Mouse (Mus musculus) neural tube, embryonic 13.5 days (tissue): ENCODE data around the gene Snca. TPM values are rescaled to one million over a fixed set of nuclear protein-coding genes. Genes with fewer than 3 reads are reported as not detected.
"Not testable (repeated sequence)": the region's sequence is repeated elsewhere in the genome, so short reads cannot be mapped to it uniquely, and the experiment has no call there.

ENCODE experiments used
- ATAC-seq: fragments of 200-750 bp; cut with Nextera tagmentation; 2 replicates; pipeline ENCODE4 v1.8.0; 2017; ENCODE audit warnings: low read depth, mild to moderate bottlenecking, moderate TSS enrichment, moderate library complexity
- H3K27ac ChIP-seq: fragments of 300-500 bp; sonication (generic); replicated peaks from 2 replicates; pipeline ENCODE4 v1.5.1; 2015; ENCODE audit warnings: moderate library complexity, mild to moderate bottlenecking, inconsistent platforms
- H3K27me3 ChIP-seq: fragments of 300-500 bp; sonication (generic); 2 replicates; pipeline ENCODE4 v1.6.1; 2015; ENCODE audit warnings: mild to moderate bottlenecking, inconsistent platforms
- H3K36me3 ChIP-seq: fragments of 300-500 bp; sonication (generic); 2 replicates; pipeline ENCODE4 v1.6.1; 2015; ENCODE audit warnings: mild to moderate bottlenecking, inconsistent platforms
- H3K4me1 ChIP-seq: fragments of 300-500 bp; sonication (generic); replicated peaks from 2 replicates; pipeline ENCODE4 v1.6.1; 2015; ENCODE audit warnings: inconsistent platforms
- H3K4me2 ChIP-seq: fragments of 300-500 bp; sonication (generic); 2 replicates; pipeline ENCODE4 v1.6.1; 2015; ENCODE audit warnings: inconsistent platforms, mild to moderate bottlenecking, moderate library complexity
- H3K4me3 ChIP-seq: fragments of 300-500 bp; sonication (generic); 2 replicates; pipeline ENCODE4 v1.5.1; 2015; ENCODE audit warnings: mild to moderate bottlenecking, inconsistent platforms
- H3K9ac ChIP-seq: fragments of 300-500 bp; sonication (generic); 2 replicates; pipeline ENCODE4 v1.6.1; 2015; ENCODE audit warnings: moderate library complexity, mild to moderate bottlenecking, inconsistent platforms
- H3K9me3 ChIP-seq: fragments of 300-500 bp; sonication (generic); 2 replicates; pipeline ENCODE4 v1.6.1; 2016; ENCODE audit warnings: inconsistent platforms
- WGBS: fragments of 180-500 bp; shearing (Covaris S2); methylation state at CpG from one replicate; pipeline ENCODE4 v1.1.7; 2015; 5-methylcytosine and 5-hydroxymethylcytosine counted together
- polyA plus RNA-seq: library from polyadenylated mRNA; unstranded; fragments of >200 nt; fragmentation: Nextera tagmentation; extraction: Ambion mirVana; gene quantifications from 2 replicates; pipeline ENCODE4 v1.2.1, GENCODE M21; 2015

The Snca gene
- polyA plus RNA-seq, 1 experiment from 2014 or later, result 135 TPM

- no peaks in the 10 kb centered on the region for H3K9me3 ChIP-seq
- no peak for ATAC-seq
- no peak overlapping the region for H3K9ac ChIP-seq
- 92% methylated on average over 2 of the region's 2 CpGs for WGBS
- H3K4me2 ChIP-seq, result no peak overlapping the region
- no peaks in the 10 kb centered on the region for H3K36me3 ChIP-seq
- no peaks in the 10 kb centered on the region for H3K27me3 ChIP-seq
- H3K4me1 ChIP-seq, result no peaks in the 10 kb centered on the region
- H3K4me3 ChIP-seq, result no peak overlapping the region
- H3K27ac ChIP-seq, result no peak overlapping the region
These were observed 131.6 kb downstream of the Snca start for GRCm38 (mm10) chr6:60698072-60698471.

DNA sequence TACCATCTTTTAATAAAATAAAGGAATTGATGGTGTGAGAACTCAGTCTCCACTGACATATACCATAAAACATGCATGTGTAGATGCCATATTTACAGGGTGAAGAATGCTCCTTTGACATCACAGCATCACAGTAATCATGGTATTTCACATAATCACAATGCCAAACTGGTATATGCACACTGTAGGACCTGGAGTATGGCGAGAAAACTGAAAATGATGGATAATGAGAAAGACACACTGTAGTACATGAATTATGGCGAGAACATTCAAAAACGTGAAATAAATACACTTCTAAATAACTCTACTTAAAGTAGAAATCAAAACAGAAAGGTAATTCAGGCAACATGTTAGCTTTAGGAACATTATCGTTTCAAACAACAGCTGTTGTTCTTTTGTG lies 142.6 kb downstream of the Snca start:
- ATAC-seq, H3K9ac ChIP-seq, H3K4me1 ChIP-seq, H3K9me3 ChIP-seq, H3K36me3 ChIP-seq, H3K4me3 ChIP-seq, H3K27me3 ChIP-seq, H3K27ac ChIP-seq, H3K4me2 ChIP-seq: not testable (repeated sequence)
- 85% methylated on average over 4 of the region's 4 CpGs for WGBS

DNA sequence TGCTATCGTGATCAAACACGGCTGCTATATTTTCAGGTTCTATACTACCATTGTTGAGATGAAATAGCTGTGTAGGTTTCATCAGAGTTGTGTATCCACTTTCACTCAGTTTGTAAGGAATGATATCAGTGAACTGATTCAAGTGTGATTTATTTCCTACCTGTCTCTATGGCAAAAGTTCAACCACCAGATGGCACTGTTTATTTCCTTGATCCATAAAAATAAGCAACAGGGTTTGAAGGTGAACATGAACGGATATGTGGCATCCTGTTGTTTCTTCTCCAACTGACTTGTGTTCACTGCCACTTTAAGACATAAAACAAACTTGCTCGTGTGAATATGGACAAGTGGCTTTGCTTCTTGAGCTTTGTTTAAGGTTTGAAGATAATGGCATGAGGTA lies 147.4 kb downstream of the Snca start:
- Histone ChIP-seq H3K9ac (no peak overlapping the region), H3K4me3 (no peak overlapping the region), H3K27me3 (no peaks in the 10 kb centered on the region), H3K9me3 (no peaks in the 10 kb centered on the region), H3K36me3 (no peaks in the 10 kb centered on the region), H3K4me1 (no peaks in the 10 kb centered on the region), H3K27ac (no peak overlapping the region), H3K4me2 (no peak overlapping the region)
- WGBS, result 60% methylated on average over 4 of the region's 4 CpGs
- ATAC-seq, result no peak

Other genes starting within 250 kb of the Snca start
- gene Mmrn1, start 95.1 kb upstream of the Snca start, polyA plus RNA-seq, result 3.5 and 4.1 TPM in 2 replicates